Mouse (Mus musculus) layer of hippocampus, adult 9-11 months (tissue): ENCODE data around the gene Trappc10.
A peak's percentile ranks its signal among the peaks of the same experiment; 100 is the strongest.

Source experiments
- DNase-seq: peaks from one replicate; pipeline ENCODE4 v3.0.0; 2022

The Trappc10 gene

DNA sequence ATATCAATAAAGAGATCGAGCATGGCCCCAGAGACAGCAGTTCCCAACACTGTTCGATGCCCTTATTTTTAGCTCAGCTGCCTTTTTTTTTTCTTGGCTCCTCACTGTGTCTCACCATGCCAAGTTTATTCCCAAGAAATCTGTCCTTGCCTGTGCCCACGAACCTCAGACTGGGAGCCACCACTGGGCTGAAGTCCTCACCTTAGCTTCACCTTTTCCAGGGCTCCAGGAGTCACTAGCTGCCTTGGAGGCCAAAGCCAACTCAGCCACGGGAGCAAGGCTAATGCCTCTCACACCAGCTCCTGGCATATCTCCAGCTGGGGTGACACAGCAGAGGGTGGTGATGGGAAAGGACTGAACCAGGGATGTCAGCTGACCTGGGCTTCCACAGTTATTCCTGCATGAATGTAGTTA is 11.2 kb upstream of the Trappc10 start:
- DNase-seq: peak; percentile 31

DNA sequence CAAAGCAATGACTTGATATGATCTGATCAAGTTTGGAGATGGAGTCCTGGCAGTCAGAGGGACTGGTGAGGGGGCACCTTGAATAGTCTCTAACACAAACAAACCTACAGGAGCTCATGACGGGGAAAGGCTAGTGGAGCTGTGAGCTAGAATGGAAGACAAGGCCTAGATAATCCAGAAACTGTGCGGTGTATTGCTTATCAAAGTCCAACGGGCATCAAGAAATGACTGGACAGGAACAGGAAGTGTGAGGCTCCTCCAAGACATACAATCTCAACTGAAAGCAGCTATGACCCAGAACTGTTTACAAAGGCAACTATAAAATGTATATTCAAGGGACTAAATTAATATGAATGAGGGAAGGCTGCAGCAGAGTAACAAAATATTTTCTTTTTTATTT is 2.8 kb upstream of the Trappc10 start:
- DNase-seq: no peak

DNA sequence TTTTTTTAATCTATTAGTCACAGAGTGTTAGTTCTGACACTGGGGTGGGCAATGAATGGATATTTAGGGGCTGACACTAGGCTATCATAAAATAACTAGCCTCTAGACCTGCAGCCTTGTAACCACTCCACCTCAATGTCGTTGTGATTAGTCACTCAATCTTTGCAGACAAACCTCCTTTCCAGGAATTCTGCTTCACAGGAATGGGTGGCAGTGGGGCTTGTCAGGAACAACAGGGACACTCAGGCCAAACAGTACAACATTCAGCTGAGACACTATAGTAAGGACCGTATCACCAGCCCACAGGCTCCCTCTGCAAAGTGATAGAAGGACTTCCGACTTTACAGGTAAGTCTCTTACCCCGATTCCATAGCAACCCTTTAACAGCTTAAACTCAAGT is 2.3 kb upstream of the Trappc10 start:
- no peak for DNase-seq

DNA sequence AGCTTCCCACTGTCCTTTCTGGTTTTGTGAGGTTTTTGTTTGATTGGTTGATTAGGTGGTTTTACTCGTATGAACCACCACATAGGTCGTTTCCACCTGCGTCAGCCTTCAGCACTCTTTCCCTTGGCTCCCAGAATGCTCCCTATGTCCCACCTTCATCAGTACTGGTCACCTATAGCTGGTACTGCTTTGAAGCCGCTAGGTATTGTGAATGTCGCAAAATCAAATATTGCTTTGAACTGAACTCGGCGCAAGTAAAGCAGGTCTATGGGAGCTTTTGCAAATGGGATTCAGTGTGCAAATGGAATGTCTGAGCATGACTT is 745 bp upstream of the Trappc10 start:
- DNase-seq: no peak

DNA sequence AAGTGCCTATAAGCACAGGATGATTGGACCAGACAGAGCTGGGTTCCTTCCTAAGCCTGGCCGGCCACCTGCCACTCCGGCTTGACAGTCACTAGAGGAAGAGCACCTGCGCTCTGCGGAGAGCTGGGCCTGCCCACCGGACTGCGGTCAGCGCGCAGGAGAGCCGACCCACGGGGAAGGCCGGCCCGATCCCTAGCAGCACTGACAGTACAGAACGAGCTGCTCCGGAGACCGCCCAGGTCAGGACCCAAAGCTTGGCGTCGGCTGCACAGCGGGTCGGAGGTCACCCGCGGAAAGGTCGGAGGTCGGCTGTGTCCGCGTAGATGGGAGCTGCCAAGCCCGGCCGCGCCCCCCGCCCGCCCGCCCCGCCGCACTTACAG is 393 bp downstream of the Trappc10 start:
- DNase-seq: no peak

GRCm38 (mm10) chr10:78238926-78239325 is 5.5 kb downstream of the Trappc10 start:
- no peak for DNase-seq

- DNase-seq: no peak
Observed at GRCm38 (mm10) chr10:78238297-78238696, 6.1 kb downstream of the Trappc10 start.

GRCm38 (mm10) chr10:78237809-78238208 is 6.6 kb downstream of the Trappc10 start:
- DNase-seq: no peak

- peak; percentile 59 for DNase-seq
Observed at GRCm38 (mm10) chr10:78236885-78237629, 7.4 kb downstream of the Trappc10 start.

DNA sequence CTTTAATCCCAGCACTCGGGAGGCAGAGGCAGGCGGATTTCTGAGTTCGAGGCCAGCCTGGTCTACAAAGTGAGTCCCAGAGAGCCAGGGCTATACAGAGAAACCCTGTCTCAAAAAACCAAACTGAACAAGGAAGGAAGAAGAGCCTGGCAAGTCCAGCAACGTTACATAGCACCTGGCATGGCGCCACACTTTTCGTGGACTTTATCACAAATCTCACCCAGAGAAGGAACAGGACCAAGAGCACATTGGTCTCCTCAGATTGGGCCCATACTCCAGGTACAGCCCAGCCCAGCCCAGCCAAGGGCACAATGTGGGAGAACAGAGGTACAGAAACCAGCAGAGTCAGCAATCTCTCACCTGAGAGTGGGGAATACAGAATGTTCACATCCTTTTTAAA is 10.7 kb downstream of the Trappc10 start:
- no peak for DNase-seq

- DNase-seq: no peak
Observed at GRCm38 (mm10) chr10:78233161-78233560, 11.3 kb downstream of the Trappc10 start.

GRCm38 (mm10) chr10:78232301-78232980 is 12.0 kb downstream of the Trappc10 start:
- no peak for DNase-seq

DNA sequence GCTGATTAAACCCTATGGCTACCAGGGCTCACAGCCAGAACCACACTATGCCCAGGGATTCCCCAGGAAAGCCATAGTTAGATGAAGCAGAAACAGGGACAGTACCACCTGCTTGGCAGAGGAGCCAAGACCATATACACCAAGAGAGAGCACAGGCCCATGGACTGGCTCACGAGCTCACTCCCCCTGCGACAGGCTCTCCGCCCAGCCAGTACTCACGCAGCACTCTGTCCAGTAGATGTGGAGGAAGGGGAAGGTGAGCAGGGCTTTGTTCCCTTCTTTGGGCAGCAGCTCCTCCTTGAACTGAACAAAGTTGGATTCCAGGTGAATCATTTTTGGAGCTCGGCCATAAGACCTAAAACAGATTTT is 15.9 kb downstream of the Trappc10 start:
- DNase-seq: no peak

GRCm38 (mm10) chr10:78227875-78228559 is 16.4 kb downstream of the Trappc10 start:
- no peak for DNase-seq

DNA sequence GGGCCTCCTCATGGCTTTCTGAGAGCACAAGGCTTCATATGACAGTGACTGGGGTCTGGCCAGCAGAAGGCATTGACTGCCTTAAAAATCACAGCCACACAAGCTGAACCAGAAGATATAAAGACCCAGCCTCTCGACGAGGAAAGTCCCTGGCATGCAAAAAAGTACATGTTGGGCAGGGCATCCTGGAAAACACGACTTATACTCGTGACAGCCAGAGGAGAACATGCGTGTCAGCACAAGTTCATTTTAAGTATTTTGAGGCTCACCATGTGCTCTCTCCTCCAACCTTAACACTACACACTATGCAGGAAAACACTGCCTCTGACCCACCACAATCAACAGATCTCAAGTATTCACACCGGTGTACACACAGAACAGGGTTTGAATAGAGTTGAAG is 20.3 kb downstream of the Trappc10 start:
- no peak for DNase-seq

- no peak for DNase-seq
Observed at GRCm38 (mm10) chr10:78222908-78223307, 21.5 kb downstream of the Trappc10 start.

GRCm38 (mm10) chr10:78221315-78221714 is 23.1 kb downstream of the Trappc10 start:
- no peak for DNase-seq

- DNase-seq: peak; percentile 83
Observed at GRCm38 (mm10) chr10:78219528-78219927, 24.9 kb downstream of the Trappc10 start.

DNA sequence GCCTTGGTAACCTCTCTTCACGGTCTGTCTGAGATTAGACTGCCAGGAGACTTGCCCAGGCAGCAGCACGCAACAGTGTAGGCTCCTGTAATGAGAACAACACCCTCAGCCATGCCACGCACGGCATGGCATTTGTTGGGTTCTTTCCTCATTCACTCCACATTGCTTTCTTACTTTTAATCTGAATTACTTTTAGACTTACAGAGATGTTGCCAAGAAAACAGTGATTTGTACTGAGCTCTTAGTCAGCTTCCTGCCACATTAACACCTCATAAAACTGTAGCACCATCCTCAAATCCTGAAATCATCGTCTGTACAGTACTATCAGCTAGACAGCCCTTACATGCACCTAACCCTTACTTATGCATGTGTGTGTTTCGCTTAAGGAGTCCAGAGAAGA is 25.9 kb downstream of the Trappc10 start:
- no peak for DNase-seq

- DNase-seq: no peak
Observed at GRCm38 (mm10) chr10:78216376-78217083, 27.9 kb downstream of the Trappc10 start.

DNA sequence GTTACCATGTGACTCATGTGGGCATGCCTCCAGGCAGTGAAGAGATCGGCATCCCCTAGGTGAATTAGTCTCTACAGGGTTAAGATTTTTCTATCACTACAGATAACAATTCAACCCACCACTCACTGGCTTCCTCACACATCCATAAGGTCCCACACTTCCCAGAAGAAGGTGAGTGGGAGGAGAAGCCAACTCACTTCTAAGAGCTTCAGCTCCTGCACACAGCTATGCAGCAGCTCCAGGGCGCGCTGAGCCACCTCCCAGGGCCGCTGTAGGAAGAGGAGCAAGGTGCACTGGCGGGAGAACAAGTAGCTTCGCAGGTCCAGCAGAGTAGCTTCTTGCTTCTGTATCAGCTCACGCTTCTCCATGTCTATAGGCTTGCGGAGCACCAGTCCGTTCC is 30.1 kb downstream of the Trappc10 start:
- no peak for DNase-seq

DNA sequence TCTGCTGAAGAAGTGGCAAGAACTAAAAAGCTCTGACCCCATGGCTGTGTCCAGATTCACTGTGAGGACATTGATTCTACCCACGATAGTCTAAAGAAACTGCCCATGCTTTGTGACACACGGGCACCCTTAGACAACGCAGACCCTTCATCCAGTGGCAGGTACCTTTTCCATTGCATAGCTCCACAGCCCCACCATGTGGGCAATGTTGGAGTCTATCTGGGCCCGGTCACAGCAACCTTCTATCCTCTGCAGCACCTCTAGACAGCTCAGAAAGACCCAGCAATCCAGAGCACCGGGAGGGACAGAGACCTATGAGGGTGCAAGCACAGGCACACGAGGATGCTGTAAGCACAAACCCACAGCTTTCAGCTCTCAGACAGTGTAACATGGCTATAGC is 33.1 kb downstream of the Trappc10 start:
- no peak for DNase-seq

GRCm38 (mm10) chr10:78201182-78201581 is 43.3 kb downstream of the Trappc10 start:
- no peak for DNase-seq

GRCm38 (mm10) chr10:78192933-78193332 is 51.5 kb downstream of the Trappc10 start:
- no peak for DNase-seq
